Mouse (Mus musculus) gastrocnemius, adult 8-10 months (tissue): ENCODE data around the gene Sema4g. TPM values are rescaled to one million over a fixed set of nuclear protein-coding genes. Genes with fewer than 3 reads are reported as not detected.

Experiments used
- DNase-seq, 2 experiments: peaks; one replicate each; pipeline ENCODE4 v3.0.0; 2022; ENCODE audit warnings: low spot score in 2 of 2
- total RNA-seq, 4 experiments: library from RNA; stranded (reverse); gene quantifications; 2 replicates each; pipeline ENCODE4 v1.2.4; 2022

The Sema4g gene
- total RNA-seq, 4 experiments from 2014 or later: 0.13 to 0.41 (median 0.21) TPM

- DNase-seq: no peak
Observed at GRCm38 (mm10) chr19:45047935-45048643, 59.2 kb downstream of the Sema4g start.

GRCm38 (mm10) chr19:45048644-45049365 lies 59.9 kb downstream of the Sema4g start:
- no peak for DNase-seq

- no peak for DNase-seq
Observed at GRCm38 (mm10) chr19:45049523-45049922, 60.6 kb downstream of the Sema4g start.

Other genes with a start within 250 kb of the Sema4g start
- not detected for gene Pax2, start 233.1 kb upstream of the Sema4g start, total RNA-seq
- 10 to 100 TPM; 10.9 to 13.7 (median 11.0) TPM for gene Slf2, start 58.0 kb upstream of the Sema4g start, total RNA-seq
- 10 to 100 TPM; 18.9 to 39.5 (median 21.9) TPM for gene Twnk, start 16.6 kb downstream of the Sema4g start, total RNA-seq
- 10 to 100 TPM; 30.2 to 36.4 (median 34.1) TPM for gene Mrpl43, start 17.3 kb downstream of the Sema4g start, total RNA-seq
- 10 to 100 TPM; 17.9 to 25.9 (median 20.5) TPM for gene Lzts2, start 25.3 kb downstream of the Sema4g start, total RNA-seq
- gene Pdzd7, start 56.6 kb downstream of the Sema4g start, total RNA-seq: 1 to 10 TPM; 2.9 to 5.4 (median 4.1) TPM
- gene Sfxn3, start 58.4 kb downstream of the Sema4g start, total RNA-seq: 10 to 100 TPM; 21.2 to 25.8 (median 22.7) TPM
- 1 to 10 TPM; 5.3 to 9.2 (median 7.1) TPM for gene Kazald1, start 86.1 kb downstream of the Sema4g start, total RNA-seq
- gene Tlx1, start 161.6 kb downstream of the Sema4g start, total RNA-seq: not detected
- gene Lbx1, start 246.7 kb downstream of the Sema4g start, total RNA-seq: 10 to 100 TPM; 59.4 to 70.9 (median 64.3) TPM